Mouse (Mus musculus): Measurements from ENCODE around the gene Prrc2a.

Gene Prrc2a

DNA sequence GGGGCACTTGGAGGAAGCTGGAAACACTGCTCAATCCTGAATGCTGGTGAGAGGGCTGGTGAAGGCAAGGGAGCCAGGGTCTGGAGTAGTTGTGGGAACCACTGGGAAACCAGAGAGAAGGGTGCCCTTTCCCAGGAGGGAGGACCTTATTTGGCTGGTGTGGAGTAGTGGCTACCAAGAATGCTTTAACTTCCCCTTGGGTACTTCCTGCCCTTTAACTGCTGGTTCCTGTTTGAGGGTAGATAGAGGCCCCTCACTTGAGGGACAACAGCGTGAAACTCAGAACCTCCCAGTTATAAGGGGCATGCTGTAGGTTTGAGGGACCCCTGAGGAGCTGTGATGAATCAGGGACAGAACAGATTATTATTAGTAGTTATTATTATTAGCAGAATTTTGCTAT, 24.5 kb upstream of the Prrc2a start:
- DNase-seq = no peak

DNA sequence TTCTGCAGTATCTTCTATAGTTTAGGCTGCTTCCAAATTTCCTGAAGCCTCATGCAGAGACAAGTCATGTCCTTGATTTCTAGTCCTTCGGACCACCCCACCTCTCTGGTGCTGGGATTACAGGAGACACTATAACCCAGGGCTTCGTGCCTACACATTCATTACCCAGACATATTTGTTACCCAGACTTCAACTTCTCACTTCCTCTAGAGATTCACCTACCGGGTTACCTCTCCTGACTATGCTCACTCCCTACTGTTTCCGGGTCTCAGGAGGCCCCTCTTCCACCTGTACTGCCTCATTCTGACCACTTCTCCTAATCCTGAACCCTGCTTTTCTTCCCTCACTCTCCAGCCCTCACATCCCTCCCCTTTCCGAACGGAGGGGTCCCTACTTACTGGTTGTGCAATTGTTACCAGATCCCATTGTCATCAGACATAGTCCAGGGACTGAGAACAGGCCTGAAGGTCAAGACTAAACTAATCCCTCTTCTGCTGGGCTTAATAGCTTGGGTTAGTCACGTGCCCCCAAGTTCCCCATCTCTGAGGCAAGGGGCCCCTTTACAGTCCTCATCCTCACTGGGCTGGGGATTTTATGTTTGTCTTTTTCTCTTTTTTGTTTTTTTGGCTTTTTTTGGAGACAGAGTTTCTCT, 23.4 kb upstream of the Prrc2a start, which contains the start of gene Lst1:
Gene Lst1 (minus strand): TSS at position 481 of the 652 bp plus-strand sequence.
- no peak for DNase-seq

DNA sequence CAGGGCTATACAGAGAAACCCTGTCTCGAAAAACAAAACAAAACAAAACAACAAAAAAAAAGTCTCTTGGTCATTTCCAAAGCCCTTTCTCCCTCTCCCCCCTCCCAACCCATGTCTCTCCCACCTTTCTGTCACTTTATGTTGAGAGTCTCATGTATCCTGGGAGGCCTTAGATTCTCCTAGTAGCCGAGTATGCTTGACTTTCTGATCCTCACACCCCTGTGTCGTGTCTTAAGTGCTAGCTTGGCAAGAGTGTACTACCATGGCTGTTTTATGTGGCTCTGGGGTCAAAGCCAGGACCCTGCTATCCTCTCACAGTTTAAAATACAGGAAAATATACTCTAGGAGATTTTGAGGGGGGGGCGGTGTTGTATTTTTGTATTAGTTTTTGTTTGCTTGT, 22.6 kb upstream of the Prrc2a start:
- DNase-seq = no peak

DNA sequence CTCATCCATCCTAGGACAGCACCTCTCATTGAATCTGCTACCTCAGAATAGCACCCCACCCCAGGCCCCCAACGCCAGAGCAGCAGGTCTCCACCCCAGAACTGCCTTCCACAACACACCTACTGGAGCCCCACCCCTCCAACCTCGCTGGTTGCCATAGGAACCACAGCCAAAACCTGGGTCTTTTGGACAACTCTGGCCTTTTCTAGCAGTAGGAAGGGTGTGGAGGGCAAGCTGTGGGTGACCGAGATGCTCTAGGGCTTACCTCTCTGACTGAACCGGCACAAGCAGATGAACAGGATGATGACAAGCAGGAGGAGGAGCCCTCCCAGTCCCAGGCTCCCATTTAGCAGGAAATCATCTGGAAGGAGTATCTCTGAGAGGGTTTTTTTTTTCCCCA, 22.0 kb upstream of the Prrc2a start:
- no peak for DNase-seq

DNA sequence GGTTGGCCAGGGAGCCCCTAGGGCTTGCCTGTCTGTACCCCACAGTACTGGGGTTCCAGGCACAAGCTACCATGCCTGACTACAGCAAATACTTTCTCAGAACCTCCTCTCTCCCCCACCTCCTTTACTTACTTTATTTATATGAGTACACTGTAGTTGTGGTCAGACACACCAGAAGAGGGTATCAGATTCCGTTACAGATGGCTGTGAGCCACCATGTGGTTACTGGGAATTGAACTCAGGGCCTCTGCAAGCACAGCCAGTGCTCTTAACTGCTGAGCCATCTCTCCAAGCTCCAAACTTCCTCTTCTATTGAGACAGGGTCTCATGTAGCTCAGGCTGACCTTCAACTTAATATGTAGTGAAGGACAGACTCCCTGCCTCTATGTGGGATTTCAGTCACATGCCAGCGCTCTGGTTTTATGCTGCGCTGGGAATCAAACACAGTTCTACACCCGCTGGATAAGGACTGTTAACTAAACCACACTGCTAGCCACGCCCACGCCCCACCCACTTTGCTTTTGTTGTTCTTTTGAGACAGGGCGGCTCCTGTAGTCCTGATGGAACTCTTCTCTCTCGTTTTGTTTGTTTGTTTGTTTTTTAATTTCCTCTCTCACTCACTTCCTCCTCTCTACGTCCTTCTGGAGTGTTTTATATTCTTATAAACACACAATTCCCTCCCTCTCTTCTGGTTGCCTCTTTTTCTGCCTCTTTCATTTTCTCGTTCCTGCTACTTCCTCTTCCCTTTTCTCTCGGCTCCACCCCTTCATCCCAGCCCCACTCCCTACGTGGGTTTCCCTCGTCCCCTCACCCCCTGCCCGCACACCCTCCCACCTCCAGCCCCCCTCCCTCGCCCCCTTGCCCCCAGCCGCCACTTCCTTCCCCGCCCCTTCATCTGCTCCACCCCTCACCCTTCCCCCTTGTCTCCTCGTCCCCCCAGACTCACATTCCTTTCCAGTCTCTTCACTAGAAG, 21.2 kb upstream of the Prrc2a start:
- peak; percentile 52 for DNase-seq

DNA sequence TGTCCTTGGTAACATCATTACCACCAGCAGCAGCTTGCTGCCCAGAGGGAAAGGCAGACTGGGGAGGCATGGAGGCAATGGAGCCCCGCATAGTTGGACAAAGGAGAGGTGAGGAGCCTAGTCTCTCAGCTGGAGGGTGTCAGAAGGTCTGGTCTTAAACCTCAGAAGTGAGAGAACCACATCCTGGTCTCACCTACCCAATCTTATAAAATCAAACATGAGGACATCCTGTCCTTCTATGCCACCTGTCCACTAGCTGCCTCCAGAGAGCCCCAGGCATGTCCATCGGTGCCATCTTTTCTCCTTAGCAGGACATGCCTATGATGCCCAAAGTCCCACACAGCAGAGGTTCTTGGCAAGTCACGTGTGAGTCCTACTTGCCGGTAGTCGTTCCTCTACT, 15.4 kb upstream of the Prrc2a start:
- no peak for DNase-seq

DNA sequence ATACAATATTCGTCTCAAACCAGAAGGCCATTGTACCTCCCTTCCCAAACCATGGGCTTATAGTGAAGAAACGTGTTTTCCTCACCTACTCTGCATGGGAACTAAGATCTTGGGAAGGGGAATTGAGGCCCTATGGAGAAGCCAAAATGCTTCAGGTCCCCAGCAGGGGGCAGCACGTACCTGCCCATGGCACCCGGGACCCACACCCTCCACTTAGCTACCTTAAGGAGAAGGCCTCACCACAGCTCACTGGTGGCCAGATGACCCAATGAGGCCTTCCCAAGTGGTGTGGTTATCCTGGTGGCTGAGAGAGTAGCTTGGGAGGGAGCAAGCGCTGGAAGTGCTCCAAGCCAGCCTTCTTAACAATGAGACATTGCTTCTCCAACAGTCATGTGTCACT, 13.8 kb upstream of the Prrc2a start:
- peak; percentile 64 for DNase-seq

DNA sequence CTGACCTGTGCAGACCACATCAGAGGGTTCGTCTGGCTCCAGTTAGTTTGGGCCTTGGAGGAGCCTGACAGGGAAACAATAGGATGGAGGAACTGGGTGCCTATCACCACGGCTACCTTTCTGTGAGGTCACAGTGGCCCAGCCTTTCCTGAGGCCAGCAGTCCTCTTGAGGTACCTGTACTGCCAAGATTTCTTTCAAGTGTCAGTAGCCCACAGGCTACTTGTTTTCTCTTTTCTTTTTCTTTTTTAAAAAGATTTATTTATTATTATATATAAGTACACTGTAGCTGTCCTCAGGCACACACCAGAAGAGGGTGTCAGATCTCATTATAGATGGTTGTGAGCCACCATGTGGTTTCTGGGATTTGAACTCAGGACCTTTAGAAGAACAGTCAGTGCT, 11.3 kb upstream of the Prrc2a start, which contains the start of gene Aif1:
Gene Aif1 (minus strand): TSS at position 101 of the 400 bp plus-strand sequence.
- no peak for DNase-seq

DNA sequence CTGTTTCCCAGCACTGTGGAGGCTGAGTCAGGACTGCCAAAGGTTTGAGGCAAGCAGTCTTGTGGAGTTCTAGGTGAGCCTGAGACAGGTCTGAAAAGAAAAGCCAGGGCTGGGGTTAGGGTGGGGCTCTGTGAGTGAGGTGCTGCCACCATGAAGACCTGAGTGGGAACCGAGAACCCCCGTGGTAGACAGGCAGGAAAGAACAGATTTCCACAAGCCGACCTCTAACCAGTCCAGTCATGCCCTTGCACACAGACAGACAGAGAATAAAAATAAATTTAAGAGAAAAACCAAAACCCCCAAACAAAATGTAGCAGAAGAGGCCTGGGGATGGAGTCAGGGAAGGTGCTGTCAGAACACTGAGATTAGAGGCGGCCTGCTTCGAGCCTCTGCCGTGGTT, 10.7 kb upstream of the Prrc2a start:
- no peak for DNase-seq

DNA sequence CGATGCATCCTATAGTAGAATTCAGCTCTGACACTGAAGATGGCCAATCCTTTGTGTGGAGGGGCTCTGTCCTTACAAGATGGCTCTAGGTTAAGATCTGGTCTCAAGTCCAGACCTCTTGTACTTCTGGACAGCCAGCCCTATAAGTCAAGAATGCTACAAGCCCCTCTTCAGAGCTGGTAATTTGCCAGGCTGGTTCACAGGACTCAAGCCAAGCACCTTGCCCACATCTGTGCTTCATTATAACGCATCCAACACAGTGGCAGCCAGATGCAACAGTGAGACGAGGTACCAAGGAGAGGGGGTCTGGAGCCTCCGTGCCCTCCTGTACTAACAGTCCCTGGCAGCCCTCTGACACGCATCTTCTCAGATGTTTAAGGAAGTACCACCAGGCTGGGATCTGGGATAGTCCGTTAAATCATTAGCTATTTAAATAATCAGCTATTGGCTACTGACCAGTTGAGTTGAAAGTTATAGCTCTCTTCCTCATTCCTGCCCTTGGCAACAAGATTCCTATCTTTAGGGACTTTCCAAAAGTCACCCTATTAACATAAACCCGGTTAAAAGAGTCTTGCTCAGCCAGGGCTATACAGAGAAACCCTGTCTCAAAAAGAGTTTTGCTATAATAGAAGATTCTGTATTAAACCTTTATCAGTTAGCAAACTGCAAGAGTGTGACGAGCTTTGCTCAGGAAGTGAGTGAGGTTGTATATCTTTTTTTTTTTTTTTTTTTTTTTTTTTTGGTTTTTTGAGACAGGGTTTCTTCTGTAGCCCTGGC, 9.7 kb upstream of the Prrc2a start:
- no peak for DNase-seq

DNA sequence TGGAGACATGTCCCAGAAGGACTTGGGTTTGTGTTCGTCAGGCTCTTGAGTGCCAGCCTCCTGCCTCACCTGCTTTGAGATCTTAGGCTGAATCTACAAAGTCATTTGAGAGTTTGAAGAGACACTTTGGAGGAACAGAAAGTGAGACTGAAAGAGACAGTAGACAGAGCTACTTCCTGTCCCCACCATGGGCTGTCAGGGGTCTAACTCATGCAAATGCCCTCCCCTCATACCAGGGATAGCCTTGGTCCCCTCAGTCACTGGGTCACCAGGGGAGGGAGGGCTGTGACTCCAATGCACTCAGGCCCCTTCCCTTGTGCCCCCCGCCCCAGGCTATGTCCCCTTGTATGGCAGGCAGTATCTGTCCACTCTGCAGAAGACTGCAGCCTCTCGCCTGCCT, 8.6 kb upstream of the Prrc2a start:
- no peak for DNase-seq

DNA sequence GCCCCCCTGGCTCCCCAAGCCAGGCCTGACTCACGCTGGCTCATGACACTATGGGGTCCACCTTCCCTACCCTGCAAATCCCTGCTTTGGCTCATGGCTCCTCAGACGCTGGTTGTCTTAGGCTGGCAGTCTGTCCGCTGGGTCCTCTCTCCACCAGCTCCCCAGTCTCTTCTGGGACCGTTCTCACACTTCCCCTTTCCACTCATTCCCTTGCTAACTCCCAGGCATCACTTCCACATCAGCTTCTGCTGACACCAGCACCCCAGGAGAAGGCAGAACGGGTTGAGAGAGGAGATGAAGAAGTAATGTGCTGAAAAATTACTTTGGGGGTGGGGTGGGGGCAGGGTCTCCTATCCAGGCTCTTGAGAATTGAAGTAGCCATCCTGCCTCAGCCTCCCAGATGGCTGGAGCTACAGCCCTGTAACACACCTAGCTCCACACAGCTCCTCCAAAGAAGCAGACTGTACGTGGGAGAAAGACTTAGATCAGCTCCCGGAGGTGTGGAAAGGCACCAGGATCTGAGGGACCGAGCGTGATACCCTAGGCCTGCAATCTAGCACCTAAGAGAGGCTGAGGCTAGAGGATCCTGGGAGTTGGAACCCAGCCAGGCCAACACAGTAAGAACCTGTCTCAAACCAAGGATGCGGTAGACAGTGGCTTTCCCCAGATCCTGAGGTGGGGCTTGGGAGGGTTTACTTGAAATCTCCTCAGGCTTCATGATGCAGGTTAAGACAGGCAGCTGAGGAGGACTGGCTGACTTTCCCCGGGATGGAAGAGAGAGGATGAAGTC, 7.9 kb upstream of the Prrc2a start:
- DNase-seq = no peak

DNA sequence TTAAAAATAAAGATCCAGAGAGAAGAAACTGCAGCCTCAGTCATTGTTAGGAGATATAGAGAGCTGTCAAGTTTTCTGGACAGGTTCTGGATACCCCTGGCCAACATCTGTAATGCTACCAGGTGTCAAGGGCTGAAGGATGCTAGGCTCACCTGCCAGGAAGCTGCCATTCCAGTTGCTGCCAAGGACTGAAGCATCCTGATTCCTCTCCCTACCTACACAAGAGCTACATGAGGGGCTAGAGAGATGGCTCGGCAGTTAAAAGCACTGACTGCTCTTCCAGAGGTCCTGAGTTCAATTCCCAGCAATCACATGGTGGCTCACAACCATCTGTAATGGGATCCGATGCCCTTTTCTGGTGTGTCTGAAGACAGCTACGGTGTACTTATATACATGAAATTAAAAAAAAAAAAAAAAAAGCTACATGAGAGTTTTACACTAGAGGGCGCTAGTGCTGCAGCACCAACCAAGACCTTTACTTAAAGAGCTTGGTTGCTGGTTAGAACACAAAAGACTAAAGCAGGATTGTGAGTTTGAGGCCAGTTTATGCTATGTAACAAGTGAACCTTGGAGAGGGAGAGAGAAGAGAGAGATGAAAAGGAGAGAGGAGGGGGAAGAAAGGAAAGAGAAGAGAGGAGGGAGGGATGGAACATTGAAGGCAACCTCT, 4.0 kb upstream of the Prrc2a start:
- no peak for DNase-seq

DNA sequence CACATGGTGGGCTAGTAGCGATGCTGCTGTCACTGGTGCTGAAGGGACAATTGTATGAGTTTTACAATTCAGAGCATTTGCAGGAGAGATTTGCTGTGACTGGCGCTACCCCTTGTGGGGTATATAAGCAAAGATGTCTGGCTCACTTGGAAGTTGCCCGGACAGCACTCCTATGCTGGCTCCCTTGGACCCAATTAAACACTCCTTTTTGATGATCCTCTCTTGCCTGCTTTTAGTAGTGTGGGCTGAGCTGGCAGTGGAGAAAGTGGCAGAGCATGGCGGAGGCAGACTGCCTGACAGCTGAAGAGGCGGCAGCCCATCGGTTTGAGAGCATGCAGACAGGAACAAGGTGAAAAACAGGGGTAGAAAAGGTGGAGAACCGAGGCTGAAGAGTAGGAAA, 3.1 kb upstream of the Prrc2a start:
- DNase-seq = no peak

DNA sequence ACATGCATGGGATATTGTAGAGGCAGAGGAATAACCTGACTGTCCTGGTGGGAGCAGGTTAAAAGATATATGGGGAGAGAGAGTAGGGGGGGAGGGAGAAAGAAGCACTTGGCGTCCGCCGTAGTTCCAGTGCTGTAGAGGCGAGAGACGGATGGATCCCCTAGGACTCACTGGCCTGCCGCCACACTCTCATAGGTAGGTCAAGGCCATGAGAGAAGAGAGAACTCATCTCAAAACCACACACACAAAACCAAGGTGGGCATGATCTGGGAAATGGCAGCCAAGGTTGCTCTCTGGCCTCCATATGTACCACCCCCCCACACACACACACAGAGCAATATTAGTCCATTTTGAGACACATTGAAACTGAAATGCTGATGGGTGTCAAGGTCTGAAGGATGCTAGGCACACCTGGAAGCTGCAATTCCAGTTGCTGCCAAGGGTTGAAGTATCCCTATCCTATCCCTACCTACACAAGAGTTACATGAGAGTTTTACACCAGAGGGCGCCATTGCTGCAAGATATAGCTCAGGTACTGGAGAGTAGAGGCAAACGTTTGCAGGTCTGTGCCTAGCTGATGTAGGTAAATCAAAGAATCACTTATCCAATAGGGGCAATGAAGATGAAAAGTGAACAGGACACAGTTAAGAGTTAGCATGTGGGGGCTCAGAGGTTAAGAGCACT, 1.8 kb upstream of the Prrc2a start:
- DNase-seq = peak; percentile 73

DNA sequence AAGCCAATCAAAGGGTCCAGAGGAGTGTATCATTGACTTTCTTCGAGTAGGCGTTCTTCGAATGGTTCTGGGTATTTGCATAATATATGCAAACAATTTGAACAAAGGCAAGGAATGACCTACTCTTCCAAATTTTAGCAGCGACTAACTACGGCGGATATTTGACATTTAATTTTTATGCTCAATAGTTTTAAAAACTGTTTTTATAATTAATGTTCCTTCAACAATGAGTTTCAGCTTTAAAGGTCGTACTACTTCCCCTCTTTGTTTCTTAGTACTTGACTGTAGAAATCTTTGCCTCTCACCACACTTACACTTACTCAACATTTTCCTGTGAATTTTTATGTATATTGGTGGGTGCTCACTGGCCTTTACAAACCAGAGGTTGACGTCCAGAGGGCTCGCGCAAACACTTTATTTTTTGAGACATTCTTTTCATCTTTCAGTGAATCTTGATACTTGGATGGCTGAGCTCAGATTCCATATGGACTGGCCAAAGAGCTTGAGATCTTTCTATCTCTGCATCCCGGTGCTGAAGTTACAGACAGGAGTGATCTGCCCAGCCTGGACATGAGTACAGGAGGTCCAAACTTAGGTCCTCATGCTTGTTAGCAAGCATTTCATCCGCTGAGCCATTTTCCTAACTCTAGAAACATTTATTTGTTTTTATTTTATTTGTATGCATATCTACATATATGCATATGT, 906 bp upstream of the Prrc2a start:
- DNase-seq = no peak

DNA sequence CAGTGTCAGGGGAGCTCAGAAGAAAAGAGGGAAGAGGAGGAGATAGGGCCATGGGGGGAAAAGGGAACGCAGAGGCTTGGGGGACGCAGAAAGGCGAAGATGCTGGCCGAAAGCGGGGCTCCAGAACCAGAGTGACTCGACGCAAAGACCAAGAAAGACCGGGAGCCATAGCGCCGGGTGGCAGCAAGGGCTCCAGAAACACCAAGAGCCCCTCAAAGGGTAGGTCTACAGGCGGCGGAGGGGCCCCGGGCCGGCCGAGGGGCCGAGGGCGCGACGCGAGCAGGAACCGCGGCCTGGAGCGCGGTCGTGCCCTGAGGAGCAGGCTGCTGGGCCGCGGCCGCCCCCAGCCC, 504 bp downstream of the Prrc2a start:
- DNase-seq = peak; percentile 40

DNA sequence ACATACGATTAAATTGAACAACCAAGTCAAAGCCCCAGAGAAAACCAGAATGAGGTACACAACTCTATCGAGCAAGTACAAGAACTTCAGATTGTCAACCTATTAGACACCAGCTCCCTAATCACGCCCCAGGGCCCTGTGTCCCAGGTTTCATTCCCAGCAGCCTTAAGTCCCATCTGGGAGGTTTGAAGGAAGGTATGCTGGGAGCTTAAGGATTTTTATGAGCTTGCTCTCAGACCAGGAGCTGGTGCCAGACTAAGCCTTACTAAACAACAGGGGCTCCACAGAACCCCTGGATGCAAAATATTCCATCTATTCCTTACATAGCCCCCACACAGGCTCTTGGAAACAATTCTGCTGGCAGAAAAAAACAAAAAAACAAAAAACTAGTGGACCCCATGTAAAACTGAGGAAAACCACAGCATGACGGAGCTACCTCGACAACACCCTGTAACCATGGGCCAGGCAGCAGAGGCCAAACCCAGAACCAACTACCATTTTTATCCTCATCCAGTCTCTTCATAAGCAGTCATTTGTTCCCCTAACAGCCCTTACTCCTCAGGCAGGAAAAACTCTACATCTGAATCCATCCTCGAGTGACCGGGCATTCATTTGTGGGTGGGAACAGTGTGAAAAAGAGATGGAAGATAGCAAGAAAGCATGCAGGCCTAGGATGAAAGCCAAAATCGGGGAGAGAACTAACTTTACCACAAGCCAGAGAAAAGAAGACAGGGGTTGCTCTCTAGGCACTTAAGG, 1.2 kb downstream of the Prrc2a start:
- no peak for DNase-seq

DNA sequence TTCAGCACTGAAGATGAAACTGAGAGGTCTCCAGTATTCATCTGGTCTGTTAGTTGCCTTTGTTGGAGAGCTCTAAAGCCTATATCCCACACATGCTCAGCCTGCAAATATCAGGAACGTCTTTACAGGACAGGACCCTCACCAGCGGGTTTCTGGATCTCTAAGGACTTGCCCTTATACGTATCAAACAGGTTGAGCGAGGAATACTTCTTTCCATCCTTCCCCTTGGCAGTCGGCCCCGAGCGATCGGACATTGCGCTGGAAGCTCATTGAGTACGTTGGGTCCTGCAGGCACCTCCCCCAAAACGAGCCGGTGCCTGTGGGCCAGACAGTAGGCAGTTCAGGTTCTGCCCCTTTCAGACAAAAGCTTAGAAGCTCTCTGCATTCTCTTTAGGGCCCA, 2.0 kb downstream of the Prrc2a start:
- DNase-seq = peak; percentile 53

DNA sequence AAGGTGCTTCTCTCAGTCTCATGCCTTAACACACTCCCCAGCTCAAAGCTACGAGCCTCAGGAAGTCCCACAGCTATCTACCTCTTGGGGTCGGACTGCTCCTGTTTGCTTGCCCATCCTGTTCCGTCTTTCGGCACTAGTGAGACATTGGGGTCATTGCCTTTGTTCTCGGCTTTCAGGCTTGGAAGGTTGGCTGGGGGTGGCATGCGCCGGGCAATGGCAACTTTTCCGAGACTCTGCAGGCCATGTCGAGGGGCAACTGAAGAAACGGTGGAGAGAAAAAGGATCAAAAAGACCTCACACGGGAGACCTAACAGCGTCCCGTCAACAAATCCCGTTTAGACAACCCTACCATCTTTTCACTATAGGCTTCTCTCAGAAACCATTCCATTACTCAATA, 2.6 kb downstream of the Prrc2a start:
- DNase-seq = no peak

Measured in kidney, adult 11 months (tissue).